In the genomic region with DNA sequence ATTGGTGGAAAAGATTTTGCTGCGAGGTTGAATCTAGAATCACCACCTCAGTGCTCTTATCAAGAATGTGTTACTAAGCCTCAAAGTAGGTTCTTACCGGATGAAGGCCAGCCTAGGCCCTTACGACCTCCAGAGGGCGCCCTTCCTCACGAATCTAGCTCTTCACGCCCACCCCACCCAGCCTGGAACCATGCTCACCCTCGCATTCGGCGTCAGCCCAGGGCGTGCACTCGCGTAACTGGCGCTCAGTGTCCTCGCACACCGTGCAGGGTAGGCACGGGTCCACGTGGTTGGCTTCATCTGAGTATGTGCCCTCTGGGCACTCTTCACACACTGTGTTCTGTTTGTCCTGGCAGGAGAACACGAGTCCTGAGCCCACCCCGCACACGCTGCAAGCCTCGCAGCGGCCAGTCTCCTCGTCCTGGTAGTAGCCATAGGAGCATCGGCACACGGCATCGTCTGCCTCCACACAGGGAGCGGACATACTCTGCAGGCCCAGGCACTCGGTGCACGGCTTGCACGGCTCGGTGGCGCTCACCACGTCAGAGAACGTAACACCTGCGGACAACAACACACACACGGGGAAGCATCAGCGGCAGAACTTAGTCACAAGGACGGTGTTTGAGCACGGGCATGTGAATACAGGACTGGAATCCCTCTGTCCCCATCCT, we compare ENCODE assay signal across 8 mouse cellular contexts. TPM values are rescaled to one million over a fixed set of nuclear protein-coding genes. Genes with fewer than 3 reads are reported as not detected.
DNase-seq lines count a peak whose midpoint lies in the region; ATAC-seq lines count a peak whose summit lies in the region.

No protein-coding gene starts in this region.

- peak overlapping the region; percentile 1; the same call in 1 of the 2 replicates for H3K4me3 ChIP-seq in heart, embryonic 12.5 days
- no peak overlapping the region for H3K4me3 ChIP-seq in intestine, embryonic 14.5 days (ENCODE audit: low read depth, low read length)
- no peak overlapping the region for H3K4me3 ChIP-seq in stomach, embryonic 14.5 days (ENCODE audit: low read depth, low read length)

- no peaks in the 10 kb centered on the region for H3K36me3 ChIP-seq in heart, embryonic 12.5 days
- no peaks in the 10 kb centered on the region for H3K36me3 ChIP-seq in intestine, embryonic 14.5 days (ENCODE audit: control insufficient read depth, insufficient read depth, low read length)
- no peaks in the 10 kb centered on the region for H3K36me3 ChIP-seq in stomach, embryonic 14.5 days (ENCODE audit: control insufficient read depth, insufficient read depth, low read length)

- intact Hi-C loops in heart, postnatal 25 days (cut with DNase I), result no loop called here

- H3K4me2 ChIP-seq in heart, embryonic 12.5 days, result peak overlapping the region; percentile 29
- H3K4me2 ChIP-seq in intestine, embryonic 14.5 days (ENCODE audit: low read length), result peak overlapping the region; percentile 30
- H3K4me2 ChIP-seq in stomach, embryonic 14.5 days (replicated peaks; ENCODE audit: low read depth, low read length), result peak overlapping the region; percentile 22

- WGBS in heart, embryonic 12.5 days, result 17% methylated on average over 39 of the region's 39 CpGs
- 22% methylated on average over 39 of the region's 39 CpGs for WGBS in intestine, embryonic 14.5 days
- WGBS in stomach, embryonic 14.5 days, result 17% methylated on average over 39 of the region's 39 CpGs

- no peak for ATAC-seq in heart, embryonic 12.5 days (ENCODE audit: insufficient number of reproducible peaks, low FRiP score)
- peak; percentile 59; the same call in 1 of the 2 replicates for ATAC-seq in intestine, embryonic 14.5 days (replicated peaks; ENCODE audit: low FRiP score, low TSS enrichment, low read depth)
- no peak for ATAC-seq in stomach, embryonic 14.5 days (ENCODE audit: insufficient number of reproducible peaks, insufficient read depth, low FRiP score, low read depth)

- no peaks in the 10 kb centered on the region for H3K9me3 ChIP-seq in heart, embryonic 12.5 days (replicated peaks)
- no peaks in the 10 kb centered on the region for H3K9me3 ChIP-seq in intestine, embryonic 14.5 days (ENCODE audit: control insufficient read depth, low read length)
- H3K9me3 ChIP-seq in stomach, embryonic 14.5 days (ENCODE audit: control insufficient read depth, low read depth, low read length), result no peaks in the 10 kb centered on the region

- no peak overlapping the region for H3K27ac ChIP-seq in heart, embryonic 12.5 days (ENCODE audit: poor library complexity, severe bottlenecking)
- no peak overlapping the region for H3K27ac ChIP-seq in intestine, embryonic 14.5 days (ENCODE audit: low read depth)
- H3K27ac ChIP-seq in stomach, embryonic 14.5 days (ENCODE audit: low read length), result no peak overlapping the region

- H3K27me3 ChIP-seq in heart, embryonic 12.5 days (replicated peaks), result peaks cover 66% of the 10 kb centered on the region
- peaks cover 51% of the 10 kb centered on the region for H3K27me3 ChIP-seq in intestine, embryonic 14.5 days (replicated peaks; ENCODE audit: control insufficient read depth, insufficient read depth, low read length)
- peaks cover 19% of the 10 kb centered on the region for H3K27me3 ChIP-seq in stomach, embryonic 14.5 days (ENCODE audit: control insufficient read depth, insufficient read depth, low read length)

- no peak overlapping the region for H3K9ac ChIP-seq in heart, embryonic 12.5 days
- no peak overlapping the region for H3K9ac ChIP-seq in intestine, embryonic 14.5 days (ENCODE audit: low read length)
- H3K9ac ChIP-seq in stomach, embryonic 14.5 days (replicated peaks; ENCODE audit: low read depth, low read length), result no peak overlapping the region

- no peak for DNase-seq in heart, postnatal 25 days (ENCODE audit: low spot score)
- peak; percentile 90 for DNase-seq in ES-CJ7 (ENCODE audit: low read depth, low spot score)
- peak; percentile 70 for DNase-seq in embryo, embryonic 9.5 days (ENCODE audit: extremely low spot score)
- DNase-seq in intestine, embryonic 14.5 days (ENCODE audit: low spot score), result no peak
- peak; percentile 42 for DNase-seq in lung, postnatal 14 days
- DNase-seq in left cerebral cortex, adult 9 months (ENCODE audit: low spot score in 2 of 2), result no peak

- peaks cover 50% of the 10 kb centered on the region for H3K4me1 ChIP-seq in heart, embryonic 12.5 days (replicated peaks)
- peaks cover 26% of the 10 kb centered on the region; the same call in 1 of the 2 replicates for H3K4me1 ChIP-seq in intestine, embryonic 14.5 days (replicated peaks; ENCODE audit: control insufficient read depth, insufficient read depth, low read length)
- peaks cover 14% of the 10 kb centered on the region for H3K4me1 ChIP-seq in stomach, embryonic 14.5 days (ENCODE audit: control insufficient read depth, insufficient read depth, low read length)

RNA-seq across cellular contexts. Expression of a gene that starts 9.6 kb away (rescaled TPM):
- 3.9 and 5.0 TPM in 2 replicates for polyA plus RNA-seq in heart, embryonic 12.5 days (2016; fragmentation: Nextera tagmentation; extraction: Ambion mirVana)
- under 1 TPM; 0.44 to 0.70 TPM for total RNA-seq in heart, postnatal 25 days (2021)
- 15.3 and 17.6 TPM in 2 replicates for polyA plus RNA-seq in intestine, embryonic 14.5 days (2014; fragmentation: Nextera tagmentation; extraction: Ambion mirVana)
- polyA plus RNA-seq in stomach, embryonic 14.5 days (2014; fragmentation: Nextera tagmentation; extraction: Ambion mirVana), result 8.5 and 9.3 TPM in 2 replicates

Comparison
In these comparisons a context has a peak if more than half of its experiments do, and no peak if none do; other contexts are left out.
1. DNase-seq: peak in ES-CJ7 (single experiment), embryo, embryonic 9.5 days (single experiment) and lung, postnatal 14 days (single experiment); none in heart, postnatal 25 days (single experiment), intestine, embryonic 14.5 days (single experiment) and left cerebral cortex, adult 9 months (0 of 2).
2. Peak in every context shown above with its lines, with median percentiles within 50 percentile points of each other: H3K4me2 ChIP-seq.